Mouse (Mus musculus): ENCODE data around the gene Zcchc2.

DNA sequence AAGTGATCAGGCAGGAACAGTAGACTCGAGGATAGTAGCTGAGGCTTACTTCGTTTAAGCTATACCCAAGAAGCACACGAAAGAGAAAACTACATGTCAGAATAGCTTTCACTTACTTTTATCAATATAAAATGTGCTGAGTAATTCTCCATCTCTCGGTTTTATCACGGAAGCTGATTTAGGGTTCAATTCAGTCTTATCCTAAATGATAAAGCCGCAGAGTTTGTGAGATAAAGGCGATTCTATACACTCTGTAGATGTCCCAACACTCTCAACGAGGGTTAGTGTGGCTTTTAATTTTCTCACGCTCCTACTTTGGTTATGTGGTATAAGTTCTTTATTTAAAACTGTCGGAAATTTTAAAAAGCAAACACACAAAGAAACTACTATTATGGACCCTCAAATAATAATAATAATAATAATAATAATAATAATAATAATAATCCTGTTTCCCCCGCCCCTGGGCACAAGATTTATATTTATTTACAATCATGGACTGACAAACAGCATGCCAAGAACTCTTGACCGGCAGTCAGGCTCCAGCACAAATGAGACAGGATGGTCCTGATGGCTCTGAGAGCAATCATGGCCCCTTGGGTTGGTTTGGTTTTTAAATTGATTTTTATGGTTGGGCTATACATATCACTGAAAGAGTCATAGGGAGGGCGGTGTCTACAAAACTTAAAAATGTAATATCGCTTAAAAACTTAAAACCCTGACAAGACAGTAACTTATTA lies 1.1 kb upstream of the Zcchc2 start:
- TF ChIP-seq CTCF (IDR thresholded peaks at IDR 0.05; ENCODE audit: borderline replicate concordance, insufficient read depth, low read depth, low read length) (no peak), POLR2A (IDR thresholded peaks at IDR 0.05; ENCODE audit: borderline replicate concordance, insufficient read depth, low read length) (no peak)
